Mouse (Mus musculus) CH12.LX (cell line): ENCODE data around the gene Ucn. TPM values are rescaled to one million over a fixed set of nuclear protein-coding genes. Genes with fewer than 3 reads are reported as not detected.

Experiments
- DNase-seq: peaks from one replicate; pipeline ENCODE4 v3.0.0-alpha.2; 2013; ENCODE audit errors: extremely low read depth
- H3K27ac ChIP-seq: 2 replicates; pipeline ENCODE4 v1.5.1; 2012; ENCODE audit warnings: low read depth, mild to moderate bottlenecking, control low read depth, moderate library complexity; ENCODE audit not compliant: insufficient read depth
- H3K27me3 ChIP-seq: replicated peaks from 2 replicates; pipeline ENCODE3; 2012; ENCODE audit warnings: inconsistent platforms
- H3K36me3 ChIP-seq, 2 experiments: replicated peaks in 1 of 2; 2 replicates each; pipeline versions ENCODE3 to v1.6.1; 2012; ENCODE audit warnings: inconsistent platforms in 1 of 2, low read length in 1 of 2, mild to moderate bottlenecking in 1 of 2, mixed read lengths in 1 of 2, moderate library complexity in 1 of 2; ENCODE audit not compliant: control insufficient read depth in 1 of 2, insufficient read depth in 1 of 2
- H3K4me1 ChIP-seq, 2 experiments: 2 replicates each; pipeline ENCODE4 v1.6.1; 2012; ENCODE audit warnings: inconsistent platforms in 1 of 2, moderate library complexity in 1 of 2; ENCODE audit not compliant: insufficient read depth in 2 of 2, control insufficient read depth in 1 of 2
- H3K4me2 ChIP-seq: 2 replicates; pipeline ENCODE4 v1.6.1; 2012; ENCODE audit warnings: low read depth, mild to moderate bottlenecking, control low read depth; ENCODE audit not compliant: poor library complexity, insufficient read depth, severe bottlenecking
- H3K4me3 ChIP-seq, 3 experiments: fragments of 150-350 bp in 1 of 3; sonication (generic) in 1 of 3; replicated peaks in 1 of 3; 2 replicates each; pipeline versions ENCODE3 to v1.5.1; 2011 to 2012; ENCODE audit warnings: low read depth in 2 of 3, low read length in 2 of 3, mild to moderate bottlenecking in 2 of 3, moderate library complexity in 2 of 3, control low read depth in 1 of 3, improper control_type of control experiment in 1 of 3, inconsistent platforms in 1 of 3, mixed read lengths in 1 of 3; ENCODE audit not compliant: poor library complexity in 1 of 3
- H3K79me2 ChIP-seq: replicated peaks from 2 replicates; pipeline ENCODE4 v1.6.1; 2012; ENCODE audit warnings: mild to moderate bottlenecking, moderate library complexity; ENCODE audit not compliant: control insufficient read depth, poor library complexity, insufficient read depth, severe bottlenecking; ENCODE audit errors: extremely low read depth
- H3K9ac ChIP-seq: 2 replicates; pipeline ENCODE4 v1.6.1; 2012; ENCODE audit warnings: low read depth, mild to moderate bottlenecking, control low read depth, moderate library complexity; ENCODE audit not compliant: insufficient read depth
- H3K9me3 ChIP-seq: replicated peaks from 2 replicates; pipeline ENCODE3; 2012; ENCODE audit warnings: low read length, inconsistent platforms, mixed read lengths
- BHLHE40 ChIP-seq: IDR thresholded peaks from 2 replicates; pipeline ENCODE4 v1.6.1; 2011; ENCODE audit warnings: mild to moderate bottlenecking, low read depth, low read length, improper control_type of control experiment
- CHD1 ChIP-seq: IDR thresholded peaks from 2 replicates; pipeline ENCODE4 v1.6.1; 2012; ENCODE audit warnings: low read depth, low read length, improper control_type of control experiment, inconsistent platforms
- CHD2 ChIP-seq: IDR thresholded peaks from 2 replicates; pipeline ENCODE4 v1.6.1; 2011; ENCODE audit warnings: low read length, improper control_type of control experiment
- CTCF ChIP-seq, 2 experiments: IDR thresholded peaks in 1 of 2; conservative IDR thresholded peaks in 1 of 2; 2 replicates each; pipeline ENCODE4 v1.5.1; 2011 to 2012; ENCODE audit warnings: low read depth in 2 of 2, low read length in 2 of 2, improper control_type of control experiment in 1 of 2, inconsistent platforms in 1 of 2, mild to moderate bottlenecking in 1 of 2, moderate library complexity in 1 of 2
- E2F4 ChIP-seq: IDR thresholded peaks from 2 replicates; pipeline ENCODE4 v1.6.1; 2011; ENCODE audit warnings: low read depth, low read length, improper control_type of control experiment; ENCODE audit not compliant: insufficient replicate concordance
- ELF1 ChIP-seq: IDR thresholded peaks from 2 replicates; pipeline ENCODE4 v1.6.1; 2014; ENCODE audit warnings: low read depth, mild to moderate bottlenecking, inconsistent platforms, low read length, improper control_type of control experiment
- EP300 ChIP-seq: IDR thresholded peaks from 2 replicates; pipeline ENCODE4 v1.6.1; 2011; ENCODE audit warnings: low read length, improper control_type of control experiment
- ETS1 ChIP-seq: conservative IDR thresholded peaks from 2 replicates; pipeline ENCODE4 v1.6.1; 2012; ENCODE audit warnings: low read depth, mild to moderate bottlenecking, inconsistent platforms, low read length, improper control_type of control experiment, moderate library complexity
- JUN ChIP-seq: IDR thresholded peaks from 2 replicates; pipeline ENCODE4 v1.6.1; 2011; ENCODE audit warnings: low read depth, mild to moderate bottlenecking, low read length, improper control_type of control experiment, moderate library complexity; ENCODE audit not compliant: insufficient read depth
- JUND ChIP-seq: conservative IDR thresholded peaks from 2 replicates; pipeline ENCODE4 v1.6.1; 2011; ENCODE audit warnings: low read depth, low read length, improper control_type of control experiment
- KAT2A ChIP-seq: IDR thresholded peaks from 2 replicates; pipeline ENCODE4 v1.6.1; 2012; ENCODE audit warnings: low read length, improper control_type of control experiment, inconsistent platforms; ENCODE audit not compliant: insufficient replicate concordance
- MAFK ChIP-seq: IDR thresholded peaks from 2 replicates; pipeline ENCODE4 v1.6.1; 2011; ENCODE audit warnings: low read length, improper control_type of control experiment; ENCODE audit not compliant: insufficient replicate concordance
- MAX ChIP-seq: IDR thresholded peaks from 2 replicates; pipeline ENCODE4 v1.6.1; 2011; ENCODE audit warnings: low read length, improper control_type of control experiment
- MEF2A ChIP-seq: IDR thresholded peaks from 2 replicates; pipeline ENCODE4 v1.6.1; 2014; ENCODE audit warnings: low read depth, mild to moderate bottlenecking, inconsistent platforms, low read length, improper control_type of control experiment, borderline replicate concordance
- MYC ChIP-seq: IDR thresholded peaks from 2 replicates; pipeline ENCODE4 v1.6.1; 2011; ENCODE audit warnings: low read depth, mild to moderate bottlenecking, improper control_type of control experiment, low read length
- NELFE ChIP-seq: IDR thresholded peaks from 2 replicates; pipeline ENCODE4 v1.6.1; 2011; ENCODE audit warnings: low read depth, low read length, improper control_type of control experiment
- NRF1 ChIP-seq: IDR thresholded peaks from 2 replicates; pipeline ENCODE4 v1.6.1; 2014; ENCODE audit warnings: low read depth, mild to moderate bottlenecking, inconsistent platforms, low read length, improper control_type of control experiment, moderate library complexity
- RAD21 ChIP-seq: IDR thresholded peaks from 2 replicates; pipeline ENCODE4 v1.6.1; 2011; ENCODE audit warnings: low read depth, mild to moderate bottlenecking, low read length, improper control_type of control experiment, moderate library complexity
- SIN3A ChIP-seq: IDR thresholded peaks from 2 replicates; pipeline ENCODE4 v1.6.1; 2012; ENCODE audit warnings: low read length, improper control_type of control experiment, inconsistent platforms
- TBP ChIP-seq: conservative IDR thresholded peaks from 2 replicates; pipeline ENCODE4 v1.6.1; 2011; ENCODE audit warnings: low read depth, low read length, improper control_type of control experiment
- TCF12 ChIP-seq: IDR thresholded peaks from 2 replicates; pipeline ENCODE4 v1.6.1; 2014; ENCODE audit warnings: low read depth, mild to moderate bottlenecking, inconsistent platforms, low read length, improper control_type of control experiment
- UBTF ChIP-seq: IDR thresholded peaks from 2 replicates; pipeline ENCODE4 v1.6.1; 2012; ENCODE audit warnings: low read depth, mild to moderate bottlenecking, inconsistent platforms, low read length, improper control_type of control experiment, moderate library complexity
- USF1 ChIP-seq: IDR thresholded peaks from 2 replicates; pipeline ENCODE4 v1.6.1; 2014; ENCODE audit warnings: low read depth, mild to moderate bottlenecking, inconsistent platforms, low read length, improper control_type of control experiment
- ZKSCAN1 ChIP-seq: IDR thresholded peaks from 2 replicates; pipeline ENCODE4 v1.6.1; 2012; ENCODE audit warnings: low read depth, inconsistent platforms, low read length, improper control_type of control experiment, borderline replicate concordance
- ZMIZ1 ChIP-seq: IDR thresholded peaks from 2 replicates; pipeline ENCODE4 v1.6.1; 2012; ENCODE audit warnings: low read depth, mild to moderate bottlenecking, inconsistent platforms, low read length, improper control_type of control experiment
- dilution Hi-C: fragments of 300-500 bp; cut with MboI; formaldehyde crosslinking; loops from 2 replicates; pipeline ENCODE4 v1.14.3; 2020; ENCODE audit warnings: low sequenced_read_pairs; ENCODE audit not compliant: extremely low pct_unique_long_range_greater_than_20kb, extremely low pct_ligation_motif_present
- in situ Hi-C: fragments of 300-500 bp; cut with MboI; formaldehyde crosslinking; loops from 3 replicates; pipeline ENCODE4 v1.14.3; 2019; ENCODE audit warnings: low sequenced_read_pairs, low pct_ligation_motif_present, low pct_unique_long_range_greater_than_20kb, mixed read lengths
- polyA plus RNA-seq: library from polyadenylated mRNA; unstranded; fragments of >175 nt; gene quantifications from 2 replicates; pipeline ENCODE4 v1.2.1, GENCODE M21; 2012; ENCODE audit warnings: low read depth; ENCODE audit not compliant: insufficient read length
- total RNA-seq, 2 experiments: library from RNA; depleted of rRNA; stranded (reverse); fragments of 300-350 nt in 1 of 2; fragments of >200 nt in 1 of 2; gene quantifications; 2 replicates each; pipeline ENCODE4 v1.2.3; 2012 to 2014

Ucn gene
- total and polyA plus RNA-seq, 3 experiments = not detected

GRCm38 (mm10) chr5:31153516-31154151, 15.0 kb upstream of the Ucn start:
- no peak for TF ChIP-seq MEF2A
- no peak for TF ChIP-seq CHD1
- no peak for TF ChIP-seq MAFK
- TF ChIP-seq NRF1 = no peak
- TF ChIP-seq ETS1 = no peak
- TF ChIP-seq MYC = no peak
- no peak for TF ChIP-seq RAD21
- TF ChIP-seq UBTF = no peak
- TF ChIP-seq USF1 = no peak
- Histone ChIP-seq H3K79me2 (no peaks in the 10 kb centered on the region), H3K36me3 (peaks cover 29 to 63% of the 10 kb centered on the region in 2 experiments), H3K27me3 (no peaks in the 10 kb centered on the region), H3K27ac (no peak overlapping the region), H3K4me2 (peak overlapping the region; percentile 31), H3K9ac (peak overlapping the region; percentile 44), H3K4me3 (peak overlapping the region; percentile 72 to 81 (median 73)), H3K9me3 (no peaks in the 10 kb centered on the region), H3K4me1 (peaks cover 3 to 24% of the 10 kb centered on the region in 2 experiments; a peak in 2 of 4 replicates)
- dilution Hi-C loops = no loop called here
- in situ Hi-C loops = no loop called here
- DNase-seq = no peak

GRCm38 (mm10) chr5:31151746-31152145, 13.1 kb upstream of the Ucn start:
- dilution Hi-C loops = no loop called here
- Histone ChIP-seq H3K4me3 (no peak overlapping the region), H3K27me3 (no peaks in the 10 kb centered on the region), H3K9ac (no peak overlapping the region), H3K4me2 (no peak overlapping the region), H3K9me3 (no peaks in the 10 kb centered on the region), H3K36me3 (peaks cover 24 to 60% of the 10 kb centered on the region in 2 experiments), H3K4me1 (peaks cover 3 to 24% of the 10 kb centered on the region in 2 experiments; a peak in 2 of 4 replicates), H3K27ac (no peak overlapping the region), H3K79me2 (no peaks in the 10 kb centered on the region)
- TF ChIP-seq EP300 (no peak), ZKSCAN1 (no peak), CTCF (conservative IDR thresholded peaks at IDR 0.05 in 1 of 2, IDR thresholded peaks at IDR 0.05 in 1 of 2; ENCODE audit: low read depth in 2 of 2, low read length in 2 of 2) (peak in 1 of 2 experiments; percentile 35; a peak in 1 of 4 replicates), BHLHE40 (no peak)
- DNase-seq = peak; percentile 10
- in situ Hi-C loops = no loop called here

- Histone ChIP-seq H3K79me2 (no peaks in the 10 kb centered on the region), H3K9me3 (no peaks in the 10 kb centered on the region), H3K27me3 (no peaks in the 10 kb centered on the region), H3K36me3 (peaks cover 35 to 65% of the 10 kb centered on the region in 2 experiments), H3K27ac (no peak overlapping the region), H3K4me2 (no peak overlapping the region), H3K9ac (no peak overlapping the region), H3K4me3 (no peak overlapping the region), H3K4me1 (peaks cover 3 to 24% of the 10 kb centered on the region in 2 experiments; a peak in 2 of 4 replicates)
- dilution Hi-C loops (no loop called here), in situ Hi-C loops (no loop called here)
- DNase-seq = no peak
- TF ChIP-seq ZKSCAN1 = no peak
- TF ChIP-seq ZMIZ1 = no peak
- no peak for TF ChIP-seq KAT2A
- TF ChIP-seq E2F4 = no peak
- TF ChIP-seq ELF1 = no peak
- TF ChIP-seq MAX = no peak
- TF ChIP-seq NELFE = no peak
- no peak for TF ChIP-seq TBP
- TF ChIP-seq NRF1 = no peak
- no peak for TF ChIP-seq MAFK
- no peak for TF ChIP-seq MEF2A
- TF ChIP-seq USF1 = no peak
- no peak for TF ChIP-seq SIN3A
- TF ChIP-seq TCF12 = no peak
- no peak for TF ChIP-seq CHD1
- TF ChIP-seq CHD2 = no peak
- no peak for TF ChIP-seq JUND
- no peak for TF ChIP-seq JUN
- no peak for TF ChIP-seq MYC
These were observed 11.2 kb upstream of the Ucn start for GRCm38 (mm10) chr5:31149781-31150180.
